Mouse (Mus musculus): ENCODE data around the gene Nelfb.

DNA sequence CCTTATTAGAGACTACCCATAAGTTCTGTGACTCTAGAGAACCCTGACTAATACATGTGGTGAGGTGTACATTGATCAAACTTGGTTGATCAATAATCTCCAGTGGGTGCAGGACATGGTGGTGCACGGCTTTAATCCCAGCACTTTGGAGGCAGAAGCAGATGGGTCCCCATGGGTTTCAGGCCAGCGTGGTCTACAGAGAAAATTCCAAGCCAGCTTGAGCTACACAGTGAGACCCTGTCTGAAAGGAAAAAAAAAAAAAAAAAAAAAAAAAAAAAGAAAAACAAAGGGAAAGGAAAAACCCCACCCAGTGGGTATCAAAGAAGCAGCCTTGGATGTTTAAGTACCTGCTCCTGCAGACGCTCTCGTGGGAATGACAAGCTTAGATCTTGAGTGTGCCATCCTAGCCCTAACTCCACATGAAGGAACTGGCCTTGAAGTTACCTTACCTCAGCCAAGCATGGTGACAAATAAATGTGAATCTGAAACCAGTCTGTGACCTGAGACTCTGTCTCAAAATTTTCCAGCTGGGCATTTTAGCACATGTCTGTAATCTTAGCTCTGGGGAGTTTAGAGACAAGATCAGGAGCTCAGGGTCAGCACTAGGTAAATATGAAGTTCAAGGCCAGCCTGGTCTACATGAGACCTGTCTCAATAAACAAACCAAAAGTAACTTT is 59.9 kb downstream of the Nelfb start:
- TF ChIP-seq POLR2A (IDR thresholded peaks at IDR 0.05; ENCODE audit: low read depth, low read length) = no peak
- TF ChIP-seq CTCF (conservative IDR thresholded peaks at IDR 0.05; ENCODE audit: insufficient read depth, insufficient read length, low read depth, low read length) = no peak

Measured in kidney, adult 2 months (tissue).